Mouse (Mus musculus): ENCODE data around the gene Them7.

- TF ChIP-seq UBTF (IDR thresholded peaks at IDR 0.05; ENCODE audit: borderline replicate concordance, insufficient read depth, low read depth, low read length): no peak
- TF ChIP-seq EP300 (IDR thresholded peaks at IDR 0.05; ENCODE audit: low read depth in 1 of 2, low read length in 2 of 2): no peak
- TF ChIP-seq CTCF (IDR thresholded peaks at IDR 0.05 in 2 of 3, conservative IDR thresholded peaks at IDR 0.05 in 1 of 3; ENCODE audit: control insufficient read depth in 1 of 3, insufficient read depth in 1 of 3, low read depth in 2 of 3, low read length in 3 of 3, poor library complexity in 1 of 3, severe bottlenecking in 1 of 3): no peak
- no peak for TF ChIP-seq USF2 (IDR thresholded peaks at IDR 0.05; ENCODE audit: borderline replicate concordance in 1 of 2, insufficient read depth in 1 of 2, low read depth in 1 of 2, low read length in 2 of 2)
- TF ChIP-seq E2F4 (IDR thresholded peaks at IDR 0.05; ENCODE audit: borderline replicate concordance, low read depth, low read length): no peak
Measured at GRCm38 (mm10) chr2:105333107-105333506, 109.0 kb downstream of the Them7 start.
